Mouse (Mus musculus): Measurements from ENCODE around the gene Adamts14.

DNA sequence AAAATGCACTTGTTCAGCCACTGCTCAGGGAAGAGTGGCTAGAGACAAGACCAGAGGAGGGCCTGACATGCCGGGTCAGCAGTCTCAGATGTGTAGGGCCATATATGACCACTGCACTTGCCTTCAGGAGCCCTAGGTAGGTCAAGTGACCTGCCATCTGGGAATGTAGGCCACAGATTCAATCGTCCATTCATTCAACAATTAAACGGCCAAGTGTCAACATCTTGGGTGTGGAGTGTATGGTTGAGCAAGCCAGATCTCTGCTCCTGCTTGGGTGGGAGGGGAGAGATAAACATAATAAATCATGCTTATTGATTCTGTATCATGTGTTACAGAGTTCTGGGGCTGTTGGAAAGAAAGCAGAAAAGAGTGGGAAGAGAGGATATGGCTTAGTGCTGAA lies 114.6 kb downstream of the Adamts14 start:
- TF ChIP-seq CTCF (IDR thresholded peaks at IDR 0.05; ENCODE audit: borderline replicate concordance, insufficient read depth, low read depth, low read length), result no peak
- no peak for TF ChIP-seq POLR2A (IDR thresholded peaks at IDR 0.05; ENCODE audit: borderline replicate concordance, insufficient read depth, low read length)

Data from cerebellum, adult 2 months (tissue).